Mouse (Mus musculus) thymus, adult 2 months (tissue): ENCODE results near the gene Cep162. TPM values are rescaled to one million over a fixed set of nuclear protein-coding genes. Genes with fewer than 3 reads are reported as not detected.

Experiments
- DNase-seq: peaks from one replicate; pipeline ENCODE4 v3.0.0; 2021
- H3K27ac ChIP-seq: fragments of 200-500 bp; 2 replicates; pipeline ENCODE4 v1.5.1; 2012; ENCODE audit warnings: low read length, control low read depth; ENCODE audit not compliant: control insufficient read depth, insufficient read depth
- H3K27me3 ChIP-seq: fragments of 200-500 bp; 2 replicates; pipeline ENCODE4 v1.6.1; 2012; ENCODE audit warnings: mild to moderate bottlenecking, low read length, moderate library complexity, mixed read lengths; ENCODE audit not compliant: control insufficient read depth, insufficient read depth
- H3K36me3 ChIP-seq: fragments of 200-500 bp; 2 replicates; pipeline ENCODE4 v1.6.1; 2012; ENCODE audit warnings: mild to moderate bottlenecking, low read length, moderate library complexity; ENCODE audit not compliant: control insufficient read depth, insufficient read depth
- H3K4me1 ChIP-seq: fragments of 200-500 bp; replicated peaks from 2 replicates; pipeline ENCODE4 v1.6.1; 2012; ENCODE audit warnings: low read length; ENCODE audit not compliant: control insufficient read depth, insufficient read depth
- H3K4me3 ChIP-seq: fragments of 200-500 bp; 2 replicates; pipeline ENCODE4 v1.5.1; 2012; ENCODE audit warnings: mild to moderate bottlenecking, low read length, control low read depth, moderate library complexity; ENCODE audit not compliant: control insufficient read depth, insufficient read depth
- CTCF ChIP-seq: fragments of 200-500 bp; IDR thresholded peaks from 2 replicates; pipeline ENCODE4 v1.5.1; 2012; ENCODE audit warnings: mild to moderate bottlenecking, control low read depth, low read length, moderate library complexity, borderline replicate concordance; ENCODE audit not compliant: control insufficient read depth, poor library complexity, insufficient read depth; ENCODE audit errors: extremely low read depth
- POLR2A ChIP-seq: fragments of 200-500 bp; IDR thresholded peaks from 2 replicates; pipeline ENCODE4 v1.6.1; 2012; ENCODE audit warnings: mild to moderate bottlenecking, low read length, control low read depth, moderate library complexity; ENCODE audit not compliant: control insufficient read depth, poor library complexity, insufficient read depth; ENCODE audit errors: extremely low read depth
- WGBS: fragments of 180-500 bp; shearing (Covaris S2); methylation state at CpG from one replicate; pipeline ENCODE4 v1.1.7; 2018; 5-methylcytosine and 5-hydroxymethylcytosine counted together
- polyA plus RNA-seq: library from polyadenylated mRNA; depleted of rRNA; stranded (reverse); fragments of >200 nt; gene quantifications from 2 replicates; pipeline ENCODE4 v1.2.3, GENCODE M21; 2012

Cep162 gene
- polyA plus RNA-seq, 1 experiment, result 2.1 TPM

- H3K36me3 ChIP-seq, result no peaks in the 10 kb centered on the region
- H3K4me3 ChIP-seq, result no peak overlapping the region
- no peaks in the 10 kb centered on the region for H3K27me3 ChIP-seq
- no peak for DNase-seq
- no peaks in the 10 kb centered on the region for H3K4me1 ChIP-seq
- 90% methylated on average over 9 of the region's 9 CpGs for WGBS
- H3K27ac ChIP-seq, result no peak overlapping the region
- no peak for TF ChIP-seq CTCF
- TF ChIP-seq POLR2A, result no peak
Measured at GRCm38 (mm10) chr9:87167001-87167830, 88.1 kb downstream of the Cep162 start.

- no peak overlapping the region for H3K27ac ChIP-seq
- 93% methylated on average over 4 of the region's 4 CpGs for WGBS
- H3K27me3 ChIP-seq, result no peaks in the 10 kb centered on the region
- no peak overlapping the region for H3K4me3 ChIP-seq
- no peak for DNase-seq
- H3K4me1 ChIP-seq, result no peaks in the 10 kb centered on the region
- no peaks in the 10 kb centered on the region for H3K36me3 ChIP-seq
- TF ChIP-seq CTCF (no peak), POLR2A (no peak)
Measured at GRCm38 (mm10) chr9:87162559-87162958, 92.8 kb downstream of the Cep162 start.

DNA sequence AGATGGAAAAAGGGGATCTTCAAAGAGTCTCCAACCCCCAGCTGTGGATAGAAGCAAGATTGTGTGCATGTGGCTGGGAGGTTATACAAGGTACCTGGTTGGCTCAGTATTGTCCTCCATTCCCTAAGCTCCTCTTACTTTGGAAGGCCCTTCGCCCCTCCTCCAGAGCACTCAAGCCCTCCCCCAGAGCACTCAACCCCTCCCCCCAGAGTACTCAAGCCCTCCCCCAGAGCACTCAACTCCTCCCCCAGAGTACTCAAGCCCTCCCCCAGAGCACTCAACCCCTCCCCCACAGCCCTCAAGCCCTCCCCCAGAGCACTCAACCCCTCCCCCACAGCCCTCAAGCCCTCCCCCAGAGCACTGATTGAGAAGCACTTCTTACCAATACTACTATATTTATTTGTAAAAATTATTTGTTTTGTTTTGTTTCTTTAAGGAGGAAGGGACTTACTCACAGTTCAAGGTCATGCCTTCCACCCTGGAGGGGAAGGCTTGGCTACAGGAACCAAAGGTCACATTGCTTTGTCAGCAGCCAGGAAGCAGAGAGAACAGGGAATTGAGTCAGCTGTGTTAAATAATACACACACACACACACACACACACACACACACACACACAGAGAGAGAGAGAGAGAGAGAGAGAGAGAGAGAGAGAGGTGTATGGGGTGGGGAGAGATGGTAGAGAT lies 102.6 kb downstream of the Cep162 start:
- H3K4me1 ChIP-seq, result no peaks in the 10 kb centered on the region
- H3K4me3 ChIP-seq, result no peak overlapping the region
- no peaks in the 10 kb centered on the region for H3K27me3 ChIP-seq
- WGBS, result 100% methylated on average over 1 of the region's 1 CpGs
- DNase-seq, result no peak
- H3K36me3 ChIP-seq, result no peaks in the 10 kb centered on the region
- H3K27ac ChIP-seq, result no peak overlapping the region
- TF ChIP-seq POLR2A, result no peak
- no peak for TF ChIP-seq CTCF

GRCm38 (mm10) chr9:87147927-87148326 lies 107.4 kb downstream of the Cep162 start:
- H3K27ac ChIP-seq, result no peak overlapping the region
- TF ChIP-seq CTCF, result no peak
- TF ChIP-seq POLR2A, result no peak
- DNase-seq, result no peak
- no peaks in the 10 kb centered on the region for H3K4me1 ChIP-seq
- no peaks in the 10 kb centered on the region for H3K36me3 ChIP-seq
- no peak overlapping the region for H3K4me3 ChIP-seq
- WGBS, result 77% methylated on average over 2 of the region's 2 CpGs
- H3K27me3 ChIP-seq, result peaks cover 2% of the 10 kb centered on the region; the same call in 1 of the 2 replicates

DNA sequence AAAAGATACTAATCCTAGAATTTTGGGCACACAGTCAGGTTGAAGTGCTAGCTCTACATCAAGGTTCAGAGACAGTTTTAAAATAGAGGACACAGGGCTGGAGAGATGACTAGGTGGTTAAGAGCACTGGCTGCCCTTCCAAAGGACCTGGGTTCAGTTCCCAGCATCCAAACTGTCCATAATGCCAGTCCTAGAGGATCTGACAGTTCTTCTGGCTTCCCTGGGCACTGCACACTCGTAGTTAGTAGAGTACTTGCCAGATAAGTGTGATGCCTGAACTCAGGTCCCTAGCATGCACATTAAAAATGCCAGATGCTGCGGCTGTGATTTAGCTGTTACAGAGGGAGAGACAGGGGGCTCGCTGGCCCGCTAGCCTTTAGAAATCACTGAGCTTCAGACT lies 108.9 kb downstream of the Cep162 start:
- H3K4me1 ChIP-seq, result no peaks in the 10 kb centered on the region
- WGBS, result 82% methylated on average over 4 of the region's 4 CpGs
- no peak overlapping the region for H3K4me3 ChIP-seq
- H3K27me3 ChIP-seq, result peaks cover 2% of the 10 kb centered on the region; the same call in 1 of the 2 replicates
- no peaks in the 10 kb centered on the region for H3K36me3 ChIP-seq
- TF ChIP-seq CTCF (no peak), POLR2A (no peak)
- DNase-seq, result no peak
- no peak overlapping the region for H3K27ac ChIP-seq

DNA sequence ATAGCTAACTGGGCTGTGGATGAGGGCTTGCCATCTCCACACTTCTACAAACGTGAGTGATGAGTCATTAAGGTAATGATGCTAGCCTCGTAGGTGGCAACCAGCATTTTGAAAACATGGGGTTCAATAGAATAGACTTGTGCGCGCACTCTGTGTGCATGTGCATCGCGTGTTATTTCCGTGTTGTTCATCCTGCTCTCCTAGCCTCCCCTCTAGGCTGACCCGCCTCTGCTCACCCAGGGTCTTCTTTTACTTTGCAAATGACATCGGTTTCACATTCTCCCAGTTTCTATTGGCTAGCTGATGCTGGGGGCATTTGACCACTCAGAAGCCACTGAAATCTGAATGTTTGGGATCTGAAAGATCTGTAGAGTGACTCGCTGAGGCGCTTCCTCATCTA lies 109.7 kb downstream of the Cep162 start:
- no peaks in the 10 kb centered on the region for H3K4me1 ChIP-seq
- H3K4me3 ChIP-seq, result no peak overlapping the region
- H3K36me3 ChIP-seq, result no peaks in the 10 kb centered on the region
- WGBS, result 40% methylated on average over 11 of the region's 11 CpGs
- H3K27me3 ChIP-seq, result peaks cover 2% of the 10 kb centered on the region; the same call in 1 of the 2 replicates
- H3K27ac ChIP-seq, result no peak overlapping the region
- TF ChIP-seq POLR2A (no peak), CTCF (no peak)
- no peak for DNase-seq
